Mouse (Mus musculus) heart, postnatal 4 days (tissue): Measurements from ENCODE around the gene Nudt2. TPM values are rescaled to one million over a fixed set of nuclear protein-coding genes. Genes with fewer than 3 reads are reported as not detected.

Experiments used
- DNase-seq: peaks from one replicate; pipeline ENCODE4 v3.0.0; 2021
- total RNA-seq, 2 experiments: library from RNA; stranded (reverse); gene quantifications; 2 replicates each; pipeline ENCODE4 v1.2.3; 2021

Gene Nudt2
- total RNA-seq, 2 experiments from 2014 or later: 26.9 to 27.0 TPM

DNA sequence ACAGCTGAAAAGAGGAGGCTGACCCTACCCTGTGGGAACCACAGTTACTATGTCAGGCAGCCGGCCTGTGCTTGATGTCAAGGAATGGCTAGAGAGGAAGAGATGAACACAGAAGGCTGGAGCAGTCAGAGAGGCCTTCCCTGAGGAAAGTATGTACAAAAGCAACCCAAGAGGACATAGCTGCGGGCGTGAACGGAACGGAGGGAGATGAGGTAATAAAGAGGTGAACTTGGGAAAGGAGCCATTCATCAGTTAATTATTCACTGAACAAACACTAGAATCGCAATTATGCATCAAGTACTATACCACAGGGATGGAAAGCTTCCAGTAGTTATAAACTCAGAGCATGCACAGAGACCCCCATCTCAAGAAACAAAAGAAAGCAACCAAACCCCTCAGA is 57.2 kb downstream of the Nudt2 start:
- no peak for DNase-seq

DNA sequence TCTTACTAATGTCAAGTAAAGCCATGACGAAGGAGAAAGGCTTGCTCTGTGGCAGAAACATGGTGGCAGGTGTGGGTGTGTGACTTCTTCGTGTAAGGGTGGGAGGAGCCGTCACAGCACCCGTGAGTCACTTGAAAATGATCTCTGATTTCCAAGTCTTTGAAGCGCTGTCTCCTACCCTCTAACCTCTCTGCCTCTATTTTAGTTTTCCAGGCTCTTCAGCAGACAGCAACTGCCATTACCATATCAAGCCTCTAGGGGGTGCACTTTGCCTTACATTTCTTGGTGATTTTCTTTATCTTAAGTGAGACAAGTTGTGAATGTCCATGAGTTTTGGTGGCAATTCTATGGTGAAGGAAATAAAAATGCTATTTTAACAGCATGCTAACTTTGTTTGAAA is 57.8 kb downstream of the Nudt2 start:
- peak; percentile 37 for DNase-seq

DNA sequence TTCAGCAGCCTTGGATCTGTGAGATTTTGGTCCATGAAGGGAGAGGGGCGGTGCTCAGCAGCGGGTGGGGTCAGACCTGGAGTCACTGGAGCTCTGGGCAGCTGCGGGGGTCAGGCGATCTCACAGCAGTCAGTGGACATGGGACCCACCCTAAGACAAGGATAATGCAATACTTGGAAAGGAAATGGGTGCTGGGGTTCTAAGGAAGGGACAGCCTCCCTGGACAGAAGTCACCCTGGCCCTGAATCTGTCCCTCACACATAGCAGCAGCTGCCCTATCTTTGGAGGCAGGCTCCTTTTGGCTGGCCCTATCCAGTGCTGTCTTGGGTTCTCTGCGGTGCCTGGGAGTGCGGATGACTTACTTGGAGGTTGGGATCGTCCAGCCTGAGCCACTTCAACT is 58.9 kb downstream of the Nudt2 start:
- no peak for DNase-seq

DNA sequence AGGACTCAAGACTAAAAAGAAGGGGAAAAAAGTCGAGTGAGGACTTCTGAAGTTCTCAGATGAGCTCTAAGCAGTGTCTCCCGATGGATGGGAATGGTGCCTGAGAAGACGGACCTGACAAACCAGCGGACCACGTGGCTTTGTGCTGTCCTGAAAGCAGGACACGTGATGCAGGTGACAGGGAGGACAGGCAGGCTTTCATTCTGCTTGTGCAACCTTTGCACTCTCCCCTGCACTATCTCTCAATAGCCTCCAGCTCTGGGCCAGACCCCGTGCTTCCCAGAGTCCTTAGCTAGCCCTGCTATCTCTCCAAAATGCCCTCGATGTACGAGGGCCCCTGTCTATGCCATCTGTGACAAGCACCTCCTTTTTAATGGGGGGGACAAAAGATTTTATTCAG is 59.9 kb downstream of the Nudt2 start:
- DNase-seq: no peak

DNA sequence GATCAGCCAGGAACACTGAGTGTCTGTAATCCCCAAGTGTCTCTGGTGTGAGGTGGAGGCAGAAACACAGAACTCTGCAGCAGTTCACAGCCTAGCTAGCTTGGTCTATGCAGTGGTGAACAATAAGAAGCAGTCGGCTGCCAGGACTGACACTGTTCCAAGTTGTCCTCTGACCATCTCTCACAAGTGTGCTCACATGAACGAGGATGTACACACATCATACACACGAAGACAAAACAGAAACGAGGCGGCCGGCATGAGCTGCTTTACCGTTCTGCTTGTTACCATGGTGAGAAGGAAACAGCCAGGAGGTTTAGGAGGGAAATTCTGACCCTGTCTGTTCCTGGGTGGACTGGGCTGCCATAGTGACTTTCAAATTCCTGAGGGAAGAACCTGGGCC is 61.6 kb downstream of the Nudt2 start:
- DNase-seq: no peak

DNA sequence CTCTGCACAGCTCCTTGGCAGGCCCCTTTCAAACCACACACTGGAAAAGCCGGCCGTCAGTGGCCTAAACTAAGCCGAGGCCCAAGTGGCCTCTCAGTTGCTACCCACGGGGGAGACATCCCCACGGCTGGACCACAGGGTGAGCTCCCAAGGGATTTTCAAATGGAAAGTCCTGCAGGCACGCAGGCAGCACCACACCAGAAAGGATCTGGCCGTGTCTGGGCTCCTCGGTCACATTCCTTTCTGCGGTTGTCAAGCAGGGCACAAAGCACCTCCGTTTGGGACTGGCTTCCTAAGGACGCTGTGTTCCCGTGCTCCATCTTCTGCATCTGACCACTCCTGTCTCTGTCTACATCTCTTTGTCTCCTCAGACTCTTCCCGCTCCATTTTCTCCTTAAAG is 62.1 kb downstream of the Nudt2 start:
- no peak for DNase-seq

DNA sequence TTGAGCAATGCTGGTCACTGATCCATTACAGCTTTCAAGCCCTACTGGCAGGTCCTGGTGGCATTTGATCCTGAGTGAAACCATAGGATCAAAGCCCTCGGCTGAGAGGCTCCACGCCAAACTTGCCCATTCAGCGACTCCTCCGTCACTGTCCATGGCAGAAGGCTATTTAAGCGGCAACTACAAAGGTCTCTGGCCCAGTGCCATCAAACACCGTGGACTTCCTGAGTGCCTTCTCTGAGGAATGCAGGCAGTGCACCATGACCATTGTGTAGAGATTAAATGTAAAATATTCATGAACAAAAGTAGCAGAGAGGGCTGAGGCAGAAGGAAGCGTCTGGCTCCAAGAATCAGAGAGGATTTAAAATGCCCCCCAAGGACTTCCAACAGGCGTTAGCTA is 63.0 kb downstream of the Nudt2 start:
- DNase-seq: peak; percentile 47

Other genes starting within 250 kb of the Nudt2 start
- 10 to 100 TPM; 79.9 to 89.9 TPM for gene Ubap2, start 190.0 kb upstream of the Nudt2 start, total RNA-seq
- gene Dcaf12, start 150.3 kb upstream of the Nudt2 start, total RNA-seq: 10 to 100 TPM; 38.5 to 46.0 TPM
- gene Ubap1, start 116.2 kb upstream of the Nudt2 start, total RNA-seq: 10 to 100 TPM; 35.1 to 38.4 TPM
- 1 to 10 TPM; 4.4 to 4.6 TPM for gene Kif24, start 264 bp upstream of the Nudt2 start, total RNA-seq
- 10 to 100 TPM in 1 of 2 experiments, 1 to 10 TPM in 1; 9.2 to 10.7 TPM for gene AI464131, start 37.9 kb downstream of the Nudt2 start, total RNA-seq
- not detected for gene 1110017D15Rik, start 52.2 kb downstream of the Nudt2 start, total RNA-seq
- 10 to 100 TPM; 15.3 to 15.5 TPM for gene Fam219a, start 104.4 kb downstream of the Nudt2 start, total RNA-seq
- 1 to 10 TPM; 1.3 to 1.7 TPM for gene Dnaic1, start 104.6 kb downstream of the Nudt2 start, total RNA-seq
- gene Enho, start 175.2 kb downstream of the Nudt2 start, total RNA-seq: 1 to 10 TPM; 5.5 to 5.8 TPM
- 1 to 10 TPM; 3.9 to 4.0 TPM for gene Cntfr, start 231.9 kb downstream of the Nudt2 start, total RNA-seq
- 10 to 100 TPM; 50.0 to 53.5 TPM for gene Il11ra1, start 234.8 kb downstream of the Nudt2 start, total RNA-seq
- 10 to 100 TPM; 27.8 to 28.6 TPM for gene Rpp25l, start 248.4 kb downstream of the Nudt2 start, total RNA-seq